Mouse (Mus musculus) olfactory bulb, adult 2 months (tissue): ENCODE results near the gene Cybrd1.

Source experiments
- CTCF ChIP-seq: fragments of 200-500 bp; IDR thresholded peaks from 2 replicates; pipeline ENCODE4 v1.5.1; 2012; ENCODE audit warnings: low read depth, mild to moderate bottlenecking, low read length, moderate library complexity; ENCODE audit not compliant: insufficient read depth
- POLR2A ChIP-seq: fragments of 200-500 bp; IDR thresholded peaks from 2 replicates; pipeline ENCODE4 v1.6.1; 2012; ENCODE audit warnings: mild to moderate bottlenecking, low read depth, low read length, moderate library complexity; ENCODE audit not compliant: insufficient read depth

GRCm38 (mm10) chr2:71107225-71107624 lies 10.5 kb upstream of the Cybrd1 start:
- no peak for TF ChIP-seq CTCF
- TF ChIP-seq POLR2A, result no peak
